Mouse (Mus musculus) forebrain, embryonic 16.5 days (tissue): ENCODE results near the gene Tln1. TPM values are rescaled to one million over a fixed set of nuclear protein-coding genes. Genes with fewer than 3 reads are reported as not detected.

Source experiments
- ATAC-seq: fragments of 200-750 bp; cut with Nextera tagmentation; 2 replicates; pipeline ENCODE4 v1.8.0; 2017; ENCODE audit warnings: mild to moderate bottlenecking, moderate library complexity
- H3K27ac ChIP-seq: fragments of 300-500 bp; sonication (generic); 2 replicates; pipeline ENCODE4 v1.5.1; 2014; ENCODE audit warnings: low read length, control low read depth
- H3K27me3 ChIP-seq: fragments of 300-500 bp; sonication (generic); replicated peaks from 2 replicates; pipeline ENCODE4 v1.6.1; 2014; ENCODE audit warnings: low read length; ENCODE audit not compliant: control insufficient read depth, insufficient read depth
- H3K36me3 ChIP-seq: fragments of 300-500 bp; sonication (generic); 2 replicates; pipeline ENCODE4 v1.6.1; 2014; ENCODE audit not compliant: control insufficient read depth, insufficient read depth
- H3K4me1 ChIP-seq: fragments of 300-500 bp; sonication (generic); replicated peaks from 2 replicates; pipeline ENCODE4 v1.6.1; 2014; ENCODE audit warnings: low read length; ENCODE audit not compliant: control insufficient read depth, insufficient read depth
- H3K4me2 ChIP-seq: fragments of 300-500 bp; sonication (generic); 2 replicates; pipeline ENCODE4 v1.6.1; 2014; ENCODE audit warnings: mild to moderate bottlenecking, low read length, control low read depth
- H3K4me3 ChIP-seq: fragments of 300-500 bp; sonication (generic); replicated peaks from 2 replicates; pipeline ENCODE4 v1.5.1; 2014; ENCODE audit warnings: mild to moderate bottlenecking, low read length, control low read depth
- H3K9ac ChIP-seq: fragments of 300-500 bp; sonication (generic); replicated peaks from 2 replicates; pipeline ENCODE4 v1.6.1; 2014; ENCODE audit warnings: low read depth, low read length, control low read depth
- H3K9me3 ChIP-seq: fragments of 300-500 bp; sonication (generic); 2 replicates; pipeline ENCODE4 v1.6.1; 2016; ENCODE audit warnings: low read length; ENCODE audit not compliant: control insufficient read depth
- WGBS: fragments of 180-500 bp; shearing (Covaris S2); extraction: QIAGEN DNeasy Blood & Tissue Kit; methylation state at CpG from one replicate; pipeline ENCODE4 v1.1.7; 2014; 5-methylcytosine and 5-hydroxymethylcytosine counted together
- polyA plus RNA-seq: library from polyadenylated mRNA; unstranded; fragments of >200 nt; fragmentation: Nextera tagmentation; extraction: Ambion mirVana; gene quantifications from 2 replicates; pipeline ENCODE4 v1.2.1, GENCODE M21; 2015

Tln1 gene
- polyA plus RNA-seq, 1 experiment from 2014 or later, result 49.5 TPM

DNA sequence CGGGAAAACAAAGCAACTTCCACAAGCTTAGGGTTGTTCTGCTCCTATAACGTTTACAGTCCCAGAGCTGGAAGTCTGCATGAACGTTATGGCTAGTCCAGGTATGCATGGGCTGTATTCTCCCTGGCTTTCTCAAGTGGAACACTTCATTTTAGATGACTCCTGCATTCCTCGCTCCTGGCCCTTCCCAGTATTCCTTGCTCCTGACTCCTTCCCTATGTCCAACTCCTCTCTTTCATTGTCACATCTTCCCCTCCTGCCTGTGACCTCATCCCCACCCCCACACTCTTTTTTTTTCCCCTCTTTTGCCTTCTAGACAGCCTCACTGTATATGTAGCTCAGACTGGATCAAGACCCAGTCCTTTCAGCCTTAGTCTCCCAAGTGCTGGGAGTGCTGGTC is 48.7 kb downstream of the Tln1 start:
- H3K4me1 ChIP-seq, result peaks cover 6% of the 10 kb centered on the region
- H3K9ac ChIP-seq, result no peak overlapping the region
- ATAC-seq, result no peak
- no peak overlapping the region for H3K4me3 ChIP-seq
- no peaks in the 10 kb centered on the region for H3K36me3 ChIP-seq
- no peak overlapping the region for H3K27ac ChIP-seq
- no peaks in the 10 kb centered on the region; the same call in 1 of the 2 replicates for H3K27me3 ChIP-seq
- 83% methylated on average over 4 of the region's 4 CpGs for WGBS
- H3K4me2 ChIP-seq, result no peak overlapping the region
- no peaks in the 10 kb centered on the region for H3K9me3 ChIP-seq

DNA sequence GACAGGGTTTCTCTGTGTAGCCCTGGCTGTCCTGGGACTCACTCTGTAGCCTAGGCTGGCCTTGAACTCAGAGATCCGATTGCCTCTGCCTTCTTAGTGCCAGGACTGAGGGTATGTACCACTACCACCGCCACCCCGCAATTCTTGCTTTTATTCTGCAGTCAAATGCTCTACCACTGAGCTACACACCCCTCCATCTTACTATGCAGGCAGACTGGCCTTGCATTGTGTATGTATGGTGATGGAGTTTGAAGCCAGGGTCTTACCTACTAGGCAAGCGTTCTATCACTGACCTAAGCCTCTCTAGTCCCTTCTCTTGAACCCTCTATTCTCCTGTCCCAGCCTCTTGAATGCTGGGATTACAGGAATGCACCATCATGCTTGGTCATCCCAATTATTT is 49.2 kb downstream of the Tln1 start:
- no peak for ATAC-seq
- Histone ChIP-seq H3K9me3 (no peaks in the 10 kb centered on the region), H3K27me3 (no peaks in the 10 kb centered on the region; the same call in 1 of the 2 replicates), H3K4me1 (peaks cover 10% of the 10 kb centered on the region), H3K36me3 (no peaks in the 10 kb centered on the region), H3K4me3 (no peak overlapping the region), H3K4me2 (no peak overlapping the region), H3K9ac (no peak overlapping the region), H3K27ac (no peak overlapping the region)
- 83% methylated on average over 4 of the region's 4 CpGs for WGBS

DNA sequence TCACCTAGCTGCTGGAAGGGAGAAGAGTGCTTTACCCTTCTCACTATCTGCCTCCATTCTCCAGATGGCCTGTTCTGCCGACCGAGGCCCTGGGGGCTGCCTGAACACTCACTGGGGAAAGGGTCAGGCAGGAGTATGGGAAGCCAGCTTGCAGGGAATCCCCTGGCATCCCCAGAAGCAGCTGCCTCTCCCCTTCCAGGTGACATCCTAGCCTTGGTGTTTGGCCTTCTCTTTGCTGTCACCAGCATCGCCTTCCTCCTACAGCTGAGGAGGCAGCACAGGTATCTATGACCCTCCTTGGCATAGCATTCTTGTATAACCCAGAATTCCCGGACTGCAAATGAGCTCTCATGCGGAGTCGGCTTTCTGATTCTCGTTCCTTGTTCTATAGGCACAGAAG is 49.8 kb downstream of the Tln1 start:
- no peak overlapping the region for H3K4me3 ChIP-seq
- no peaks in the 10 kb centered on the region for H3K9me3 ChIP-seq
- peaks cover 13% of the 10 kb centered on the region for H3K4me1 ChIP-seq
- no peaks in the 10 kb centered on the region; the same call in 1 of the 2 replicates for H3K27me3 ChIP-seq
- no peak for ATAC-seq
- no peak overlapping the region for H3K4me2 ChIP-seq
- WGBS, result 69% methylated on average over 7 of the region's 7 CpGs
- H3K9ac ChIP-seq, result no peak overlapping the region
- H3K27ac ChIP-seq, result no peak overlapping the region
- H3K36me3 ChIP-seq, result no peaks in the 10 kb centered on the region

DNA sequence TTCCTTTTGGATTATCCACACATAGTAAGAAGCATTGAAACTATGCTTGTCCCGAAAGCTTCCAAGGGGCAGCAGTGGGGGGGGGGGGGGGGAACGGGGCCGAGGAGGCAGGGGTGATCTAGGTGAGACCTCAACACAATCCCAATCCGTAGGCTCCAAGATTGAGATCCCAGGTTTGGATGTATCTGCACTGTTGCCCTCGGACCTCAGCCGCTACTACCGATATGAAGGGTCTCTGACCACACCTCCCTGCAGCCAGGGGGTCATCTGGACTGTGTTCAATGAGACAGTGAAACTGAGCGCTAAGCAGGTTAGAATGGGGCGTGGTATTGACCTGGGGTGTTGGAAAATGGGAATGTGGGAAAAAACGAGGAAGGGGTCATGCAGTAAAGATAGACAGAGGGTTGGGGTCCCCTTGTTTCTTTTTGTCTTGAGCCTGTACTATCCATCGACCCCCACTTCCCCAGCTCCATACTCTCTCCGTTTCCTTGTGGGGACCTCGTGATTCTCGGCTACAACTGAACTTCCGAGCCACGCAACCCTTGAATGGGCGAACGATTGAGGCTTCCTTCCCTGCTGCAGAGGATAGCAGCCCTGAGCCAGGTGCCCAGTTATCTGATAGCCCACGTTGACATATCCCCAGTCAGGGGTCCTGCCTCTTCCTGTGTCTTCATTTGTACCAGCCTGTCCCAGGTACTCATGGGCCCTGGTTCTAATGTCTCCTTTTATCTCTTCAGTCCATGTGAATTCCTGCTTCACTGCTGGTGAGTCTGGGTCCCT is 50.6 kb downstream of the Tln1 start:
- no peaks in the 10 kb centered on the region; the same call in 1 of the 2 replicates for H3K27me3 ChIP-seq
- H3K4me1 ChIP-seq, result peaks cover 13% of the 10 kb centered on the region
- no peak overlapping the region for H3K9ac ChIP-seq
- H3K9me3 ChIP-seq, result no peaks in the 10 kb centered on the region
- no peaks in the 10 kb centered on the region for H3K36me3 ChIP-seq
- WGBS, result 86% methylated on average over 19 of the region's 19 CpGs
- no peak for ATAC-seq
- H3K4me3 ChIP-seq, result no peak overlapping the region
- no peak overlapping the region for H3K27ac ChIP-seq
- no peak overlapping the region for H3K4me2 ChIP-seq

DNA sequence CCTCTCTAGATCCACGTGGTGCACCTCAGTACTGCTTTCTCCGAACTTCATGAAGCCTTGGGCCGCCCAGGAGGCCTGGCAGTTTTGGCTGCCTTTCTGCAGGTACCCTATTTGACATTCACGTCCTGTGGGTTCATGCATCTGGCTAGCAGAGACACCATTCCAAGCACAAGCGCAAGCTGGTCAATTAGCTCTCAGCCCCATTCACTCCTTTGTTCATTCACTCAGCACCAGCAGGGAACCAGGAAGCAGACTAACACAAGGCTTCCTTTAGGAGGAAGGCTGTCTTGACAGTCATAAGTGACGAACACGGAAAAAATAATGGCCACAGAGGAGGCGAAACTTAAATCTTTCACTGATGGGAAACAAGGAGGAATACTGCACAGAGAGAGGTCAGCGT is 53.4 kb downstream of the Tln1 start:
- ATAC-seq, result no peak
- H3K9me3 ChIP-seq, result no peaks in the 10 kb centered on the region
- H3K4me1 ChIP-seq, result peaks cover 13% of the 10 kb centered on the region
- no peak overlapping the region for H3K27ac ChIP-seq
- no peak overlapping the region for H3K9ac ChIP-seq
- no peaks in the 10 kb centered on the region for H3K36me3 ChIP-seq
- no peak overlapping the region for H3K4me3 ChIP-seq
- H3K4me2 ChIP-seq, result no peak overlapping the region
- H3K27me3 ChIP-seq, result no peaks in the 10 kb centered on the region; the same call in 1 of the 2 replicates
- WGBS, result 6% methylated on average over 9 of the region's 9 CpGs

DNA sequence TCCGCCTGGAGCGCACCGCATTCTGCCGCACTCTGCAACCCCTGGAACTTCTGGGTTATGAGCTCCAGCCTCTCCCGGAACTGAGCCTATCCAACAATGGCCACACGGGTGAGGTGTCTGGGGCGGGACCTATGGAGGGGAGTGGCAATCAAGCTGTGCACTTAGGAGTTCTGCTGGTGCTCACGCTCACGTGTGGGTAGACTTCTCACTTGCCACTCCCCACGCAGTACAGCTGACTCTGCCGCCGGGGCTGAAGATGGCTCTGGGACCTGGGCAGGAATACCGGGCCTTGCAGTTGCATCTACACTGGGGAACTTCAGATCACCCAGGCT is 53.9 kb downstream of the Tln1 start:
- peaks cover 13% of the 10 kb centered on the region for H3K4me1 ChIP-seq
- peak; percentile 28; the same call in 1 of the 2 replicates for ATAC-seq
- WGBS, result 7% methylated on average over 13 of the region's 13 CpGs
- H3K27ac ChIP-seq, result no peak overlapping the region
- H3K9me3 ChIP-seq, result no peaks in the 10 kb centered on the region
- H3K27me3 ChIP-seq, result no peaks in the 10 kb centered on the region; the same call in 1 of the 2 replicates
- H3K36me3 ChIP-seq, result no peaks in the 10 kb centered on the region
- H3K4me3 ChIP-seq, result peak overlapping the region; percentile 31
- 0 out of 2 replicates have a peak overlapping the region, but pooled peaks have one; percentile 5 for H3K9ac ChIP-seq
- peak overlapping the region; percentile 52 for H3K4me2 ChIP-seq

DNA sequence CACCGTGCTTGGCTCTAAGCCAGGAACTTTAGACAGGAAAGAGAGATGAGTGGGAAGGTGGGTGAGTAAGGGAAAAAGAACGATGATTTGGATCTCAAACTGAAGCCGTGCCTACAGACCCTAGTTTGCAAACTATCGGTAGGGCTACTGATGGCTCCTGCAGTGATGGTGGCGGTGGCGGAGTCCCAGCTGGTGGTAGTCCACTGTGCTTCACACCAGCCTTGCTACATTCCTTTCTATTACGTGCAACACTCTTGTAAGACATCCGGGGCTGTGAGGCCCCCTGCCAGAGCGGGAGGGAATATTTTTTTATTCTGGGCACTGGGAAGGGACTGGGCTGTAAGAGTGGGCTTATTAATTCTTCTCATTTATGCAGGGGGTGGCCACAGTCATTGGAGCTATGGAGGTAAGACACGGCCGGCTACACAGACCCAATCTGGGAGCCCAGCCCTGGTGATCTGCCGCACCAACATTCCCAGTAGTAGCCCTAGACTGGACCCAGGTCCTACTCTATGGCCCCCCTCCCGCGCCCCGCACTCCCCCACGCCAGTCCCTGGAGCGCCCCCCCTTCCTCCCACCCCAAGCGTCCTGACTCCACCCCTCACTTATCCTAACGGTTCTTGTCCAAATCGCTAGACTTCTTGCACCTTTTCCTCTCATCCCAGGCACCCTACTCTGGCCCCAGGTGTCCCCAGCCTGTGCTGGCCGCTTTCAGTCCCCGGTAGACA is 54.4 kb downstream of the Tln1 start:
- Histone ChIP-seq H3K27me3 (no peaks in the 10 kb centered on the region; the same call in 1 of the 2 replicates), H3K4me2 (peak overlapping the region; percentile 52), H3K4me1 (peaks cover 13% of the 10 kb centered on the region), H3K4me3 (peak overlapping the region; percentile 31), H3K36me3 (no peaks in the 10 kb centered on the region), H3K9ac (0 out of 2 replicates have a peak overlapping the region, but pooled peaks have one; percentile 5), H3K9me3 (no peaks in the 10 kb centered on the region), H3K27ac (no peak overlapping the region)
- no peak for ATAC-seq
- whole genome bisulfite sequencing, result 11% methylated on average over 22 of the region's 22 CpGs

DNA sequence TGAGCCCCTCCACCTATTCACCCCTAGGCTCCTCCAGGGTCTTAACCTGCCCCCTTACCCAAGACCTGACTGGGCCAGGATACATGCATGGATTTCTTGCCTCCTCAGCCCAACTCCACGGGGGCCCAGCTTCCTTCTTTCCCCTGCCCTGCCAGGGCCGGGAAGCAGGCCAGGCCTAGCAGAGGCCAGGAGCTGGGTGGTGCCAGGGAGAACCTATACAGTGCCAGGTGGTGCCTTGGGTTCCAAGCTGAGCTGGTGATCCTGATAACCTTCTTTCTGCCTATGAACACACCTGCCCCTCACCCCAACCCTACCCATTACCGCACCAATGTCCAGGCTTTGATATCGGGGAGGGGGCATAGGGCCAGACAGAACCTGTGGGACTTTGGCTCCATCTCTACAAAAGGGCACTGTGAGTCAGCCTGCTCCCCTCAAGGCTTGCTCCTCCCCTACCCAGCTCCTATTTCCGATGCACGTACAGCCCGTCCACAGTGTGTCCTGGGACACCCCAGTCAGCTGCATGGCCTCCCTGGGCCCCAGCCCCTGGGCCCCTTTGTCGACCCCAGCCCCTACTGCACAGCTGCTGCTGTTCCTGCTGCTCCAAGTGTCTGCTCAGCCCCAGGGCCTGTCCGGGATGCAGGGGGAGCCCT is 55.8 kb downstream of the Tln1 start, which contains the start of gene Car9:
Car9 (plus strand) TSS at position 431 of the 650 bp plus-strand sequence.
- H3K27me3 ChIP-seq, result no peaks in the 10 kb centered on the region; the same call in 1 of the 2 replicates
- H3K27ac ChIP-seq, result no peak within 1 kb of the TSS
- H3K4me2 ChIP-seq, result no peak within 1 kb of the TSS
- no peaks in the 10 kb centered on the region for H3K36me3 ChIP-seq
- no peak for ATAC-seq
- H3K9me3 ChIP-seq, result no peaks in the 10 kb centered on the region
- peaks cover 13% of the 10 kb centered on the region for H3K4me1 ChIP-seq
- H3K9ac ChIP-seq, result no peak within 1 kb of the TSS
- WGBS, result 49% methylated on average over 9 of the region's 9 CpGs
- H3K4me3 ChIP-seq, result no peak within 1 kb of the TSS

DNA sequence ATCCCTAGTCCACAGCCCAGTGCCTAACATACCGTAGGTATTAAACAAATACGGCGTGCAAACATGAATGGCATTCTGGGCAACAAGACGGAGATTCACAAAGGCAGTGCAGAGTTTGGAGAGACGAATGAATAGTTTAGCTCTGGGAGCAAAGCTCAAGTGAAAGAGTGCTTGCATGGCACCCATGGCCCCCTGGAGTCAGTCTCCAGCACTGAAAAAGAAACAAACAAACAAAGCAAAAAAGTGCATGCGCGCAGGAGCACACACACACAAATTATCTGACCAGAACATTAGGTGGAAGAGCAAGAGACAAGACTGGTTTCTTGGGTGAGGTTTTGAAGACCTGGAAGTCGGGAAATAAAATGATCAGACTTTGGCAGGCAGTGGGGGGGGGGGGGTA is 56.4 kb downstream of the Tln1 start:
- H3K27me3 ChIP-seq, result no peaks in the 10 kb centered on the region; the same call in 1 of the 2 replicates
- H3K4me3 ChIP-seq, result no peak overlapping the region
- 54% methylated on average over 8 of the region's 8 CpGs for WGBS
- ATAC-seq, result no peak
- no peak overlapping the region for H3K4me2 ChIP-seq
- no peak overlapping the region for H3K27ac ChIP-seq
- H3K4me1 ChIP-seq, result peaks cover 13% of the 10 kb centered on the region
- no peaks in the 10 kb centered on the region for H3K9me3 ChIP-seq
- no peak overlapping the region for H3K9ac ChIP-seq
- H3K36me3 ChIP-seq, result no peaks in the 10 kb centered on the region
